Mouse (Mus musculus) embryonic facial prominence, embryonic 12.5 days (tissue): ENCODE data around the gene Kif26b. TPM values are rescaled to one million over a fixed set of nuclear protein-coding genes. Genes with fewer than 3 reads are reported as not detected.

ENCODE experiments used
- ATAC-seq: fragments of 200-750 bp; cut with Nextera tagmentation; 2 replicates; pipeline ENCODE4 v1.8.0; 2017; ENCODE audit not compliant: insufficient number of reproducible peaks, insufficient read depth, low FRiP score, low TSS enrichment
- H3K27ac ChIP-seq: fragments of 300-500 bp; sonication (generic); 2 replicates; pipeline ENCODE4 v1.5.1; 2016; ENCODE audit warnings: mild to moderate bottlenecking
- H3K27me3 ChIP-seq: fragments of 300-500 bp; sonication (generic); 2 replicates; pipeline ENCODE4 v1.6.1; 2016; ENCODE audit warnings: mild to moderate bottlenecking, moderate library complexity
- H3K36me3 ChIP-seq: fragments of 300-500 bp; sonication (generic); 2 replicates; pipeline ENCODE4 v1.6.1; 2016; ENCODE audit warnings: mild to moderate bottlenecking
- H3K4me1 ChIP-seq: fragments of 300-500 bp; sonication (generic); 2 replicates; pipeline ENCODE4 v1.6.1; 2016
- H3K4me2 ChIP-seq: fragments of 300-500 bp; sonication (generic); replicated peaks from 2 replicates; pipeline ENCODE4 v1.6.1; 2016; ENCODE audit warnings: mild to moderate bottlenecking, moderate library complexity
- H3K4me3 ChIP-seq: fragments of 300-500 bp; sonication (generic); 2 replicates; pipeline ENCODE4 v1.5.1; 2016; ENCODE audit warnings: mild to moderate bottlenecking
- H3K9ac ChIP-seq: fragments of 300-500 bp; sonication (generic); 2 replicates; pipeline ENCODE4 v1.6.1; 2016; ENCODE audit warnings: mild to moderate bottlenecking, moderate library complexity
- H3K9me3 ChIP-seq: fragments of 300-500 bp; sonication (generic); 2 replicates; pipeline ENCODE4 v1.6.1; 2016; ENCODE audit warnings: mild to moderate bottlenecking, moderate library complexity
- WGBS: fragments of 180-500 bp; shearing (Covaris S2); methylation state at CpG from one replicate; pipeline ENCODE4 v1.1.7; 2016; 5-methylcytosine and 5-hydroxymethylcytosine counted together
- polyA plus RNA-seq: library from polyadenylated mRNA; unstranded; fragments of >200 nt; fragmentation: Nextera tagmentation; extraction: Ambion mirVana; gene quantifications from 2 replicates; pipeline ENCODE4 v1.2.1, GENCODE M21; 2016

Kif26b gene
- polyA plus RNA-seq, 1 experiment from 2014 or later, result 34.3 TPM

DNA sequence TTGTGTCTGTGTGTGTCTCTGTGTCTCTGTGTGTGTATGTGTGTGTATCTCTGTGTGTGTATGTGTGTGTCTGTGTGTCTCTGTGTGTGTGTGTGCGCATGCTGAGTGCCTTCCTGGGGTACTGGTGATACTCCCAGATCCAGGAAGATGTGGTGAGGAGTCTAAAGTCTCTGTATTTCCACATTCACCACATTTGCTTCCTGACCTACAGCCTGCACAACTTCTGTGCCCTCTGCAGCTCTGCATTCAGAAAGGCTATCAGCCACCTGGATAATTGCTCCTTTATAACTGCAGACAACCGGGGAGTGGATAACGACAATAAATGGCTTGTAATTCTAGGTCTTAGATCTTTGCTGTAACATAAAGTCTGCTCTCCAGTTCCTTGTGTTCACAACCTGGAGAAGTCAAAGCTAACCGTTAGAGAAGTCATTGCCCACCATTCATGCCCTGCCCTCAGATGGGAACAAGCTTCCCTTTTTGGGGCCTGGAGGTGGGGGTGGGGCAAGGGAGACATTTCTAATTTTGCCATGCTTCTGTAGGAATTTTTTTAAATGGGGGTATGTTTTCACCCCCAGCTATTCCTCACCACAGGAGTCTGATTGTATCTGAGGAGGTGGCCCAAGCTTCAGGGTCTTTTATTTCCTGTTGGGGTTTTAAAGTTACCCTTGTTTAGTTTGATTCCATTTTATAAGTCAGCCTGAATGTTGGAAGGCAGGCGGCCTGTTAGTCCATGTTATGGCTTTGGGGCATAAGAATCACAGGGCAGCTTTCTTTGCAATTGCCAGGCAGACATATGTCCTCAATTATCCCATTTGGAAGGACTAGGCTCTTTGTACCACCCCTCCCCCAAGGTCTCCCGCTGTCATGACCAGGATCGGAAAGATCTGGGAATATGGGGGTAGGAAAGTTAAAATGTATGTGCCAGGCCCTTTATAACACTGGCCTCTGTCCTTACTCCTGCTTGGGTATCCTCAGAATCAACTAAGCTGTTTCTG is 39.9 kb downstream of the Kif26b start:
- no peaks in the 10 kb centered on the region for H3K27me3 ChIP-seq
- H3K9ac ChIP-seq, result no peak overlapping the region
- H3K4me3 ChIP-seq, result no peak overlapping the region
- peaks cover 70% of the 10 kb centered on the region for H3K4me1 ChIP-seq
- no peak for ATAC-seq
- WGBS, result 24% methylated on average over 7 of the region's 7 CpGs
- H3K27ac ChIP-seq, result peak overlapping the region; percentile 83; the same call in 1 of the 2 replicates
- no peaks in the 10 kb centered on the region for H3K9me3 ChIP-seq
- peak overlapping the region; percentile 2; the same call in 1 of the 2 replicates for H3K4me2 ChIP-seq
- no peaks in the 10 kb centered on the region for H3K36me3 ChIP-seq

DNA sequence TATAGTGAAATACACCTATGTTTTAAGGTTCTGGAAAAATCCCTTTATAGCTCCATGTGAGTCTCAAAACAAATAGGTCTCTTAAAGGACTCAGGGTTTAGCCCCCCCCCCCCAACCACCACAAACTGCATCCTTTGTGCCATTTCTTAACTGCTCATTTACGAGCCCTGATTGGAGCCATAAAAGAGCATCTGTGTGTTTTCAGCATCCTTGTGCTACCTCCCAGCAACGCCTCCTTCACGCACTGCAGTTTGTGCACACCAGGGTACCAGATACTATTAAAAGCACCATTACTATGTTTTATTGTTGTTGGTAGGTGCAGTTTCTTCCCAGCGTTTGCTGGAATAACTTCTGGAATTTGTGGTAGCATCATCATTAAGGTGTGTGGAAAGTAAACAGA is 42.1 kb downstream of the Kif26b start:
- ATAC-seq, result no peak
- 70% methylated on average over 4 of the region's 4 CpGs for WGBS
- Histone ChIP-seq H3K27ac (no peak overlapping the region), H3K36me3 (peaks cover 9% of the 10 kb centered on the region; the same call in 1 of the 2 replicates), H3K4me1 (peaks cover 64% of the 10 kb centered on the region), H3K27me3 (no peaks in the 10 kb centered on the region), H3K4me2 (no peak overlapping the region), H3K9ac (no peak overlapping the region), H3K4me3 (no peak overlapping the region), H3K9me3 (0 out of 2 replicates have a peak, but pooled peaks cover 8% of the 10 kb centered on the region)

DNA sequence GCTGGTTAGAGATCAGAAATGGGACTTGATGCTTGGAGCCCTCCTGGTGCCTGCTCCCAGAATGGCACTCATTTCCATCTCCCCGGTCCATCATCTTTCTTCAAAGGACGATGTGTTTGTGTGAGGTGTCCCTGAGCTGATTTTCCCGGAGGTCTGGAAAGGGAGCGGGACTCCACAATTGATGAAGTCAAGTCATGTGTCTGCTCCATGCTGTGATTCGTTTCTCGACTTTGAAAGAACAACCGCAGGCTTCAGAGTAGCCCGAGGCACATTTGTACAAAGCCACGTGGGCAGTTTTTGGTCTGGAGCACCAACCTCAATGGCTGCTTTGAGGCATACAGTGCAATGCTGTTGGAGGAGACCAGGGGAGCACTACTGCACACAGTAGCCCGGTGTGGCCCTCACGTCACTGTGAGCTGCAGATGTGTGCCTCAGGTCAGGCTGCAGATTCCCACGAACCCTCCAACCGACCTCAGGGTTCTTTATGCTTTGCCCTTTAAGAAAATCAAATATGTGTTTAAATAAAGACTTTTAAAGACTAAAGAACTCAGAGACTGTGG is 43.0 kb downstream of the Kif26b start:
- H3K9ac ChIP-seq, result no peak overlapping the region
- no peak overlapping the region for H3K27ac ChIP-seq
- H3K27me3 ChIP-seq, result no peaks in the 10 kb centered on the region
- no peak overlapping the region for H3K4me3 ChIP-seq
- peaks cover 59% of the 10 kb centered on the region for H3K4me1 ChIP-seq
- no peak for ATAC-seq
- H3K36me3 ChIP-seq, result peaks cover 9% of the 10 kb centered on the region; the same call in 1 of the 2 replicates
- 25% methylated on average over 13 of the region's 13 CpGs for WGBS
- H3K4me2 ChIP-seq, result no peak overlapping the region
- 0 out of 2 replicates have a peak, but pooled peaks cover 8% of the 10 kb centered on the region for H3K9me3 ChIP-seq

DNA sequence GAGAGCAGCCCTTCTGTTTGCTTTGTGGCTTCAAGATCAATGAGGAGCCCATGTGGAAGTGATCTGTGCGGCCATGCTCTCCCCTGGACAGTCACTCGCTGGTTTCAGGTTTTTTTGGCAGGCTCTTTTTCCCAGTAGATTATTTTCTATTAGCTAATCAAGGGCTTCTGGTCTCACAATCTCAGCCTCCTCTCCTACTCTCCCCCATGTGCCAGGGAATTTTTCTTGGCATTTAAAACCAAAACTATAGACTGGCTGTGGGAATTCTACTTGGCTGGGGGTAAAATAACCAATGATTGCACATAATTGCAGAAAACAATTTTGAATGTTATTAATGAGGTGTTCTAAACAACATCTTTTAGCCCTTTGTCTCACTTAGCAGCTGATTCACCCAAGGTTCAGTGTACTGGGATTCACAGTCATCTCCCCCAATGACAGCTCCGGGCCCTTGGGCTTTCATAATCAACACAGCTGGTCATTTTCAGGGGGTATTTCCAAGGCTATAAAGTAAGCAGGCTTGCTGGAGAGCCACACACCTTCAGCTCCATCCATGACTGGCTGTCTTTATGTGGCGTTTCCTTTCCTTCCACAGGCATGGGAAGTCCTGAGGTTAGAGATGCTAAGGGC is 44.6 kb downstream of the Kif26b start:
- 43% methylated on average over 4 of the region's 4 CpGs for WGBS
- H3K27me3 ChIP-seq, result no peaks in the 10 kb centered on the region
- H3K27ac ChIP-seq, result no peak overlapping the region; the same call in 1 of the 2 replicates
- H3K36me3 ChIP-seq, result peaks cover 9% of the 10 kb centered on the region; the same call in 1 of the 2 replicates
- no peak for ATAC-seq
- 0 out of 2 replicates have a peak, but pooled peaks cover 8% of the 10 kb centered on the region for H3K9me3 ChIP-seq
- peaks cover 46% of the 10 kb centered on the region for H3K4me1 ChIP-seq
- no peak overlapping the region for H3K9ac ChIP-seq
- H3K4me2 ChIP-seq, result no peak overlapping the region
- H3K4me3 ChIP-seq, result no peak overlapping the region

DNA sequence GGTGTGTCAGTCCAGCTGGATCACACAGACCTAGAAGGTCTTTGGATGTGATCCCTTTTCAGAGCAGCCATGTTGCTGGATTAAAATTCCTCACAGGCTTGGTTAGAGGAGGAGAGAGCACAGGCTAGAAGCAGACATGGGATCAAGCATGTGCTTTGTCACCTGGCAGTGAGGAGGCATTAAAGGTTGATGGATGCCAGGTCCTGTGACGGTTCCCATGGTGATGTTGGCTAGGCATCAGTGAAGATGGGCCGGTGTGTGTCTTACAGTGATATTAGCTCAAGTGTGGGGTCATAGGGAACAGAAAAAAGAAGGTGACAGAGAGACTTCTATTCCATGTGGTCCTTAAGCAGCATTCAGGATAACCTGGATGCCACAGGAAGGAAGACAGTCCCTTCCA is 46.8 kb downstream of the Kif26b start:
- Histone ChIP-seq H3K36me3 (peaks cover 9% of the 10 kb centered on the region; the same call in 1 of the 2 replicates), H3K4me1 (peaks cover 24% of the 10 kb centered on the region), H3K9me3 (0 out of 2 replicates have a peak, but pooled peaks cover 8% of the 10 kb centered on the region), H3K4me2 (no peak overlapping the region), H3K4me3 (no peak overlapping the region), H3K27me3 (no peaks in the 10 kb centered on the region), H3K27ac (no peak overlapping the region), H3K9ac (no peak overlapping the region)
- ATAC-seq, result no peak
- WGBS, result 93% methylated on average over 2 of the region's 2 CpGs

DNA sequence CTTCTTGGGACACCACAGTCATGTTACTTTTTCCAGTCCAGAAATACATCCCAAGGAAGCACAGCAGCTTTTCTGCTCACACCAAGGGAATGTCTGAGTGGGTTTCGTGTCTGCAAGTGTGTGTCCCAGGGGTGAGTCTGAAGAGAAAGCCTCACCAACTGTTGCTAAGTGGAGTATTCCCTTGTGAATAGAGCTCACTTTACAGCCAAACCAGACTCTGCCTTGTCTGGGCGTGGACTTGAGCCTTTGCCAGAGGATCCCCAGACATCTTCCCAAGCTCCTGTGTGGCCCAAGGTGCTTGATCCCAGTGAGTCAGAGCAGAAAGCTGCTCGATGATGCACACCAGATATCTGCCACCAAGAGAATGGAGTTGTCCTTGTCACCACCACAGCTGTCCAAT is 48.0 kb downstream of the Kif26b start:
- 82% methylated on average over 3 of the region's 3 CpGs for WGBS
- Histone ChIP-seq H3K4me1 (peaks cover 14% of the 10 kb centered on the region), H3K4me3 (no peak overlapping the region), H3K27ac (no peak overlapping the region), H3K9me3 (0 out of 2 replicates have a peak, but pooled peaks cover 8% of the 10 kb centered on the region), H3K27me3 (no peaks in the 10 kb centered on the region), H3K9ac (no peak overlapping the region), H3K36me3 (peaks cover 9% of the 10 kb centered on the region; the same call in 1 of the 2 replicates), H3K4me2 (no peak overlapping the region)
- no peak for ATAC-seq

DNA sequence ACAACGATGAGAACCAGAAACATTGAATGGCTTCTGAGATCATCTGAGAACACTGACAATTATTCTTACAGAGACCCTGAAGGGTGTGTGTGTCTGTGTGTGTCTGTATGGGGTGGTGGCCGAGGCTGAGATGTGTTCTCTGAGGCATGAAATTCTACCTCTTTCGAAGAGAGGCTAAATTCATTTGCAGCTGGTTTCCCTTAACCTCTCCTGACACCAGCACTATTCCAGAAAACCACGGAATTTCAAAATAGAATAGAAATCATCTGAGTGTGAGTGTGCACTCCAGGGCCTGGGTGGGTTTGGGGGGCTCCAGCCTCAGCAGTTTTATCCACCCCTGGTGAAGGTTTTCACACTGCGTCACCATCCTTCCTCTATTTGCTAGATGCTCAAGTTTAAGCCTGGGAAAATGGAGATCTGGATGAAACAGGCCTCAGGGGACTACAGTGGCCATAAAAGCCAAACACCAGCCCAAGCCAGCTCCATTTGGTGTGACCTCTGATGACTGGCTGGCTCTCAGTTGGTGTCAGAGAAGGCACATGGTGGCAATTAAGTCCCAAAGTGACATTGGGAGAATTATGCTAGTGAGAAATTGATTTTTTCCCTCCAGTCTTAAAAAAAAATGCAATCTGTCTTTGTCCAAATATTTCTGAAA is 56.6 kb downstream of the Kif26b start:
- peak overlapping the region; percentile 24; the same call in 1 of the 2 replicates for H3K27ac ChIP-seq
- 26% methylated on average over 5 of the region's 5 CpGs for WGBS

DNA sequence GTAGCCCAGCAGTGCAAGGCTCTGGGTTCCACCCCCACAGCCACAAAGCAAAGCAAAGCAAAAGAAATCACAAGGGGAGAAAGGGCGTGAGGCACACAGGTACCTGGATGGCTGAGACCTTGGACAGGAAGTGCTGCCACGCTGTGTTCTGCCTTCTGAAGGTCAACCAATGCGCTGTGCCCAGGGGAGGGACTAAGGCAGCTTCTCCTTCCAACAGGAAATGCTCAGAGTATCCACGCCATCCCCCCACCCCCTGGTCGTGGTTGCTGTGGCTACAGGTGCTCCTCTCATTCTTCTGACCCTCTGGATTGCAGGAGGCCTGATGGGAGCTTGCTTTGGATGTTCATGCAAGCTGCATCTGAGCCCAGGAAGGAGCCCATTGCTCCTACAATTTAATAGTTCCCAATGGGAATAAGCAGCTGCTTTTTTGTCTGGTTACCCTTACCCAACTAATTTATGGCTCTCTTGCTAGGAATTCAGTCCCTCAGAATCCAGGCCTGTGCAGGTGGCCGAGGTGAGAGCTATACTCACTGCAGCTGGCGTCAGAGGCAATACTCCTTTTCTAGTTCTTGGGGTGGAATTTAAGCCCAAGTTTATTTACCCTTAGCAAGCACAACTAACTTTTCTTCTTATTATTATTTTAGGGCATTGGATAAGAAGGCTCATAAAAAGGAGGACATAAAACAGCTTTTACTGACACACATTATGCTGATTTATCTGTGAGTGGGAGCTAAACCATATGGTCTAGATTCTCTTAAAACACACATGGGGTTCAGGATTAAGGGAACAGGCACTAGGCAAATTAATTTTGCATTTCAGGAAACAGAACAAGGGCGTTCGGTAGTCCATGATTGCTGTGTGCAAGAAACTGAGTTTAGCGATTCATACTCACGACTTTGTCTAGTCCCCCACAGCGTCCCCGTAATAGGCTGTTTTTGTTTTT is 61.6 kb downstream of the Kif26b start:
- Histone ChIP-seq H3K4me2 (no peak overlapping the region), H3K9ac (no peak overlapping the region), H3K27me3 (no peaks in the 10 kb centered on the region), H3K27ac (no peak overlapping the region), H3K4me1 (peaks cover 26% of the 10 kb centered on the region), H3K4me3 (no peak overlapping the region), H3K9me3 (no peaks in the 10 kb centered on the region), H3K36me3 (no peaks in the 10 kb centered on the region)
- WGBS, result 64% methylated on average over 13 of the region's 13 CpGs
- peak; percentile 54; the same call in 1 of the 2 replicates for ATAC-seq

More for the DNA sequence above, 56.6 kb downstream of the Kif26b start:
- no peaks in the 10 kb centered on the region for H3K27me3 ChIP-seq
- ATAC-seq, result no peak
- no peaks in the 10 kb centered on the region for H3K36me3 ChIP-seq
- no peak overlapping the region for H3K9ac ChIP-seq
- no peaks in the 10 kb centered on the region for H3K9me3 ChIP-seq
- peaks cover 40% of the 10 kb centered on the region for H3K4me1 ChIP-seq
- no peak overlapping the region for H3K4me2 ChIP-seq
- no peak overlapping the region for H3K4me3 ChIP-seq

DNA sequence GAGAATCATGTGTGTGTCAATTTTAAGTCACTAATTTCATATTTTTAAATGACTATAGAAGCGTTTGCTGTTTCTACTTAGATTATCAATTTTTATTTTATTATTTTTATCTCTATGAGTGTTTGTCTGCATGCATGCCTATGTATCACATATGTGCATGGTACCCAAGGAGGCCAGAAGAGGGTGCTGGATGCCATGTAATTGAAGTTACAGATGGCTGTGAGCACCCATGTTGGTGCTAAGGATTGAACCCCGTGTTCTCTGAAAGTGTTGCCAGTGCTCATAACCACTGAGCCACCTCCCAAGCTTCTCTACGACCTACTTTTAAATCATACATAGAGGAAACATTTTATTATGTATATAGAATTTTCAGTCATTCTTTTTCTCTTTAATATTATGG is 68.2 kb downstream of the Kif26b start:
- ATAC-seq, result no peak
- 0 out of 2 replicates have a peak, but pooled peaks cover 3% of the 10 kb centered on the region for H3K4me1 ChIP-seq
- WGBS, result 95% methylated on average over 3 of the region's 3 CpGs

DNA sequence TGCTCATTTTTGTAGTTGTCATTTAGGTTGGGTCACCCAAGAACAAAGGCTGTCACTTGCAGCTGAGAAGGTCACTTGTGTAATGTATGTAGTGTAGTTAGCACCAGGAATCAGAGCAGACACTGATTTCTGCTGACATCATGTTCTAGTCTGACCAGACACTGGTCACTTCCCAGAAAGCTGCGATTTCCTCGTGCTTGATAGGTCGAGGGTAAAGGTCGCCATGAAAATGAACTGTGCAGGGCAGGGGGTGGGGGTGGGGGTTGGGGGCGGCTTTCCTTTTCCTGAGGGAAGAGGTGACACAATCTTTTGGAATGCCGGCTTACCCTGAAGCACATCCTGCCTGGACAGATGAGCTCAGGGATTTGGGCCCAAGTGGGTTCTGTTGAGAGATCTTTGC is 68.8 kb downstream of the Kif26b start:
- Histone ChIP-seq H3K4me3 (no peak overlapping the region), H3K4me2 (no peak overlapping the region), H3K27me3 (no peaks in the 10 kb centered on the region), H3K4me1 (0 out of 2 replicates have a peak, but pooled peaks cover 3% of the 10 kb centered on the region), H3K36me3 (no peaks in the 10 kb centered on the region), H3K27ac (no peak overlapping the region), H3K9me3 (no peaks in the 10 kb centered on the region), H3K9ac (no peak overlapping the region)
- ATAC-seq, result no peak
- WGBS, result 47% methylated on average over 6 of the region's 6 CpGs

More for the DNA sequence above, 68.2 kb downstream of the Kif26b start:
- Histone ChIP-seq H3K4me3 (no peak overlapping the region), H3K27ac (no peak overlapping the region), H3K9ac (no peak overlapping the region), H3K27me3 (no peaks in the 10 kb centered on the region), H3K36me3 (no peaks in the 10 kb centered on the region), H3K9me3 (no peaks in the 10 kb centered on the region), H3K4me2 (no peak overlapping the region)
